Mouse (Mus musculus) ES-Bruce4 (cell line): ENCODE measurements around the gene Hrh3. TPM values are rescaled to one million over a fixed set of nuclear protein-coding genes. Genes with fewer than 3 reads are reported as not detected.

ENCODE experiments used
- H3K27ac ChIP-seq: 2 replicates; pipeline ENCODE4 v1.5.1; 2012; ENCODE audit warnings: low read length, inconsistent platforms; ENCODE audit not compliant: insufficient read depth
- H3K27me3 ChIP-seq: 2 replicates; pipeline ENCODE4 v1.6.1; 2012; ENCODE audit warnings: mild to moderate bottlenecking, low read length, inconsistent platforms; ENCODE audit not compliant: control insufficient read depth, poor library complexity, insufficient read depth, severe bottlenecking
- H3K36me3 ChIP-seq: 2 replicates; pipeline ENCODE4 v1.6.1; 2012; ENCODE audit warnings: inconsistent platforms, mild to moderate bottlenecking, low read length, moderate library complexity; ENCODE audit not compliant: control insufficient read depth, poor library complexity, insufficient read depth, severe bottlenecking
- H3K4me1 ChIP-seq: one replicate; pipeline ENCODE4 v1.8.1; 2011; ENCODE audit warnings: low read length; ENCODE audit not compliant: control insufficient read depth, insufficient read depth
- H3K4me3 ChIP-seq: 2 replicates; pipeline ENCODE4 v1.5.1; 2011; ENCODE audit warnings: low read depth, mild to moderate bottlenecking, low read length
- H3K9ac ChIP-seq: 2 replicates; pipeline ENCODE4 v1.6.1; 2012; ENCODE audit warnings: low read depth, mild to moderate bottlenecking, inconsistent platforms; ENCODE audit not compliant: poor library complexity, severe bottlenecking
- H3K9me3 ChIP-seq: replicated peaks from 2 replicates; pipeline ENCODE4 v1.6.1; 2012; ENCODE audit warnings: mild to moderate bottlenecking, low read length, inconsistent platforms; ENCODE audit not compliant: control insufficient read depth, poor library complexity, insufficient read depth, severe bottlenecking
- CTCF ChIP-seq: IDR thresholded peaks from one replicate; pipeline ENCODE4 v1.8.1; 2011; ENCODE audit warnings: low read depth, low read length
- EP300 ChIP-seq: IDR thresholded peaks from 2 replicates; pipeline ENCODE4 v1.6.1; 2011; ENCODE audit warnings: low read depth, low read length; ENCODE audit not compliant: insufficient read depth
- POLR2A ChIP-seq: IDR thresholded peaks from one replicate; pipeline ENCODE4 v1.8.1; 2011; ENCODE audit warnings: low read length; ENCODE audit not compliant: insufficient read depth
- polyA plus RNA-seq: library from polyadenylated mRNA; stranded (reverse); fragments of >200 nt; gene quantifications from 2 replicates; pipeline ENCODE4 v1.2.4, GENCODE M21; 2011; ENCODE audit warnings: low read depth; ENCODE audit not compliant: missing spikeins, insufficient read depth, insufficient read length

The Hrh3 gene
- polyA plus RNA-seq, 1 experiment, result not detected

GRCm38 (mm10) chr2:180077622-180078021 lies 26.7 kb downstream of the Hrh3 start:
- H3K36me3 ChIP-seq, result 0 out of 2 replicates have a peak, but pooled peaks cover 2% of the 10 kb centered on the region
- H3K27ac ChIP-seq, result peak overlapping the region; percentile 51; the same call in 1 of the 2 replicates
- no peaks in the 10 kb centered on the region for H3K27me3 ChIP-seq
- H3K9ac ChIP-seq, result no peak overlapping the region
- TF ChIP-seq EP300 (peak; percentile 71), POLR2A (no peak), CTCF (no peak)
- no peak overlapping the region for H3K4me3 ChIP-seq
- H3K4me1 ChIP-seq, result peaks cover 5% of the 10 kb centered on the region
- no peaks in the 10 kb centered on the region for H3K9me3 ChIP-seq

- no peak overlapping the region for H3K4me3 ChIP-seq
- TF ChIP-seq CTCF (no peak), EP300 (no peak), POLR2A (no peak)
- no peaks in the 10 kb centered on the region for H3K9me3 ChIP-seq
- no peak overlapping the region for H3K27ac ChIP-seq
- 0 out of 2 replicates have a peak, but pooled peaks cover 2% of the 10 kb centered on the region for H3K36me3 ChIP-seq
- peaks cover 4% of the 10 kb centered on the region for H3K4me1 ChIP-seq
- H3K9ac ChIP-seq, result no peak overlapping the region
- H3K27me3 ChIP-seq, result no peaks in the 10 kb centered on the region
Measured at GRCm38 (mm10) chr2:180072886-180073285, 31.4 kb downstream of the Hrh3 start.

DNA sequence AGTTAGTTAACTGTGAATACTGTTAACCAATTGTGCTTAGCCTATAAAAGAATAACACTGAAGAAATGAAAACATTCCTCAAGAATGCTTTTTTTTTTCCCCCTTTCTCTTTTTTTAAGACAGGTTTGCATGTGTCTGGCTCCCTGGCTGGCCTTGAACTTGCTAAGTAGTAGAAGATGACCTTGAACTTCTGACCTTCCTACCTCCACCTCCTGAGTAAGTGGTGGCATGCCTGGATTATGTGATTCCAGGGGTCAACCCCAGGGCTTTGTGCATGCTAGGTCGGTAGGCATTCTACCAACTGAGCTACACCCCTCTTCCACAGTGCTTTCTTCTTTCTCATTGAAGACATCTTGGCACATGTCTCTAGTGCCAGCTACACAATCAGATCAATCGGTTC lies 32.6 kb downstream of the Hrh3 start:
- no peak overlapping the region for H3K27ac ChIP-seq
- H3K36me3 ChIP-seq, result 0 out of 2 replicates have a peak, but pooled peaks cover 2% of the 10 kb centered on the region
- no peak overlapping the region for H3K9ac ChIP-seq
- no peaks in the 10 kb centered on the region for H3K27me3 ChIP-seq
- TF ChIP-seq EP300, result no peak
- no peak for TF ChIP-seq POLR2A
- TF ChIP-seq CTCF, result no peak
- H3K9me3 ChIP-seq, result no peaks in the 10 kb centered on the region
- H3K4me3 ChIP-seq, result no peak overlapping the region
- H3K4me1 ChIP-seq, result no peaks in the 10 kb centered on the region

DNA sequence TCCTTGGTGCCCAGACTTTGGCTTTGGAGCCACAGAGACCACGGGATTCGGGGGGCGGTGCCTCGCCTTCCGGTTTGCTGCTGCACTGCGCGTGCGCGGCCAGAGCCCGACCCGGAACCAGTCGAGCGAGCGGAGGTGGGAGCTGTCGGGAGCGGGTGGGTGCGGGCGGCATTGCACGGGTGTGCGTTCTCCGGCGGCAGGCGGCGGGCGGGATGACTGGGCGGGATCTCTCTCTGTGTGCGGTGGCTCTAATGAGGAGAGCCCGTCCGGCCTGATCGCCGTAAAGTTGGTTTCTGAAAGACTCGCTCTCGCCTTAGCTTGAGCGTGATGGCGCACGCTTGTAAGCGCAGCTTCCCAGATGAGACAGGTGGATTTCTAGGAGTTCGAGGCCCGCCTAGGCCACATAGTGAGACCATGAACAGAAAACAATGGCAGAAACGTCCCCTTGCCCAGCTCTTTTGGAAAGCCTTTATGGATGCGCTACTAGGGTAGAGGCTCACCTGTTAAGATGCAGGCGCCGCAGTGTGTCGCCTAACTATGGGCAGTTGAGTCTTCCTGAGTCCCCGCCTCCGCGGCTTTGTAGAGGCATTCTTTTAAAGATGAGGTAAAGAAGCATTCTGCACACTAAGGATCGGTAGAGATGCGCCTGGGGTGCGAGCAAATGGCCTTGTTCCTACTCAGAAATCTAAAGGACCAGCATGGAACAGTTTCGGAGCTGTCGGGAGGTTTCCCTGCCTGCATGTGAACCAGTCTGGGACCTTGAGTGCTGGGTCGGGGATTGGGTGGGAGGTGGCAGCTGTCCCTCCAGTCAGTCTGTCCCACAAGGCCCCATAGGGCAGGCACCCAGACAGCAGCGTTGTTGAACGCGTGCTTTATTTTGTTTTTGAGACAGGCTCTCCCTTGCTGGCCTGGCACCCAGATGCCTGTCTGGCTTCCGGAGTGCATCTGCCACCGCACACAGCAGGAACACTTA lies 33.5 kb downstream of the Hrh3 start, which contains the start of gene Mtg2:
TSS of gene Mtg2 (plus strand) at position 108 of the 973 bp plus-strand sequence.
- H3K36me3 ChIP-seq, result 0 out of 2 replicates have a peak, but pooled peaks cover 2% of the 10 kb centered on the region
- TF ChIP-seq EP300 (no peak), CTCF (no peak), POLR2A (peak; percentile 81)

DNA sequence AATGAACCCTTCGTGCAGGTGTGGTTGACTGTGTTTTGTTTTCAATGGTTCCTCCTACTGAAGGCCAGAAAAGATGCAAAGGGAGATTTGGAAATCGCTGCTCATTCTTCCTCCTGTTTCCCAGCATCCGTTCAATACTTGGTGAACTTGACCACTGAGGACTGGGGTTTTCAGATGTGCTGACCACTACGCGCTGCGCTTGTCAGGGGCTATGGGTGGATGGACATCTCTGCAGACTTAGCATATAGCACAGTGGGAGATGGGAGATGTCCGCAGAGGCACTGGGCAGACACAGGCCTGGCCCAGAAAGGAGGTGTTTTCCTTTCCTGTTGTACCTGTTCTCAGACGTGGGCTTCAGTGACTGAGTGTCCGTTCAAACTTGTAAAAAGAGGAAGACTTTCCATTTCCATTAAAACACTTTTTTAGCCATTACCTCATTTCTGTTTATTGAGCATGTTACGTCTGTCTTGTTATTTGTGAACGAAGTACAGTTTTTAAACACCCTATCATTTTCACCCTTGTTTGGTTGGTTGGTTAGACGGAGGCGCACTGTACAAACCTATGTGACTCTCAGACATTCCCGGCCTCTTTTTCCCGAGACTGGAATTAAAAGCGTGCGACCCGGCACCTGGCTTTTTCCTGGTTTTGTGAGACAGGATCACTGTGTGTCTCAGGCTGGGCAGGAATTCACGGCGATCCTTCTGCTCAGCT lies 34.4 kb downstream of the Hrh3 start:
- no peak overlapping the region for H3K27ac ChIP-seq
- peak overlapping the region; percentile 99 for H3K4me3 ChIP-seq
- no peaks in the 10 kb centered on the region for H3K27me3 ChIP-seq
- 0 out of 2 replicates have a peak, but pooled peaks cover 2% of the 10 kb centered on the region for H3K36me3 ChIP-seq
- no peak for TF ChIP-seq CTCF
- TF ChIP-seq EP300, result no peak
- no peak for TF ChIP-seq POLR2A
- peak overlapping the region; percentile 84 for H3K9ac ChIP-seq
- H3K4me1 ChIP-seq, result no peaks in the 10 kb centered on the region
- H3K9me3 ChIP-seq, result no peaks in the 10 kb centered on the region

More for the DNA sequence above, 33.5 kb downstream of the Hrh3 start, which contains the start of gene Mtg2:
- H3K4me1 ChIP-seq, result no peaks in the 10 kb centered on the region
- H3K4me3 ChIP-seq, result peak within 1 kb of the TSS; percentile 99
- peak within 1 kb of the TSS; percentile 84 for H3K9ac ChIP-seq
- H3K9me3 ChIP-seq, result no peaks in the 10 kb centered on the region
- no peaks in the 10 kb centered on the region for H3K27me3 ChIP-seq
- H3K27ac ChIP-seq, result peak within 1 kb of the TSS; percentile 30; the same call in 1 of the 2 replicates
